Mouse (Mus musculus) ES-E14 (cell line): Measurements from ENCODE around the gene Chd3. TPM values are rescaled to one million over a fixed set of nuclear protein-coding genes. Genes with fewer than 3 reads are reported as not detected.

ENCODE experiments used
- DNase-seq: peaks from one replicate; pipeline ENCODE4 v3.0.0-alpha.2; 2013; ENCODE audit warnings: low read depth, low spot score
- H3K27ac ChIP-seq: 2 replicates; pipeline ENCODE4 v1.5.1; 2012; ENCODE audit warnings: low read depth, mild to moderate bottlenecking, low read length, moderate library complexity, mixed read lengths; ENCODE audit not compliant: poor library complexity, insufficient read depth, severe bottlenecking
- H3K36me3 ChIP-seq: 2 replicates; pipeline ENCODE4 v1.6.1; 2012; ENCODE audit warnings: mild to moderate bottlenecking, low read length, moderate library complexity, mixed read lengths; ENCODE audit not compliant: control insufficient read depth, poor library complexity, insufficient read depth, severe bottlenecking
- H3K4me1 ChIP-seq, 2 experiments: fragments of 150-350 bp in 1 of 2; sonication (generic) in 1 of 2; 2 replicates each; pipeline ENCODE4 v1.6.1; 2012; ENCODE audit warnings: low read length in 2 of 2, mild to moderate bottlenecking in 1 of 2, mixed read lengths in 1 of 2; ENCODE audit not compliant: control insufficient read depth in 2 of 2, insufficient read depth in 2 of 2, poor library complexity in 1 of 2
- H3K4me3 ChIP-seq, 2 experiments: fragments of 150-350 bp in 1 of 2; sonication (generic) in 1 of 2; 2 replicates each; pipeline ENCODE4 v1.5.1; 2012; ENCODE audit warnings: low read length in 2 of 2, low read depth in 1 of 2, mild to moderate bottlenecking in 1 of 2, mixed read lengths in 1 of 2; ENCODE audit not compliant: insufficient read depth in 1 of 2, poor library complexity in 1 of 2, severe bottlenecking in 1 of 2
- H3K9ac ChIP-seq: 2 replicates; pipeline ENCODE4 v1.6.1; 2012; ENCODE audit warnings: low read depth, mild to moderate bottlenecking, low read length, mixed read lengths; ENCODE audit not compliant: poor library complexity, insufficient read depth, severe bottlenecking
- H3K9me3 ChIP-seq: fragments of 150-350 bp; sonication (generic); 2 replicates; pipeline ENCODE4 v1.6.1; 2012; ENCODE audit warnings: low read depth, mild to moderate bottlenecking, low read length; ENCODE audit not compliant: control insufficient read depth, insufficient read depth
- CHD2 ChIP-seq: IDR thresholded peaks from 2 replicates; pipeline ENCODE4 v1.6.1; 2014; ENCODE audit warnings: mild to moderate bottlenecking, low read depth, low read length, inconsistent platforms
- HCFC1 ChIP-seq: IDR thresholded peaks from 2 replicates; pipeline ENCODE4 v1.6.1; 2012; ENCODE audit warnings: low read length, inconsistent platforms, borderline replicate concordance; ENCODE audit not compliant: insufficient read depth
- MAFK ChIP-seq: IDR thresholded peaks from 2 replicates; pipeline ENCODE4 v1.6.1; 2014; ENCODE audit warnings: mild to moderate bottlenecking, low read depth, low read length, inconsistent platforms; ENCODE audit not compliant: insufficient read depth
- ZC3H11A ChIP-seq: IDR thresholded peaks from 2 replicates; pipeline ENCODE4 v1.6.1; 2012; ENCODE audit warnings: low read depth, mild to moderate bottlenecking, inconsistent platforms, low read length, borderline replicate concordance
- ZNF384 ChIP-seq: IDR thresholded peaks from 2 replicates; pipeline ENCODE4 v1.6.1; 2012; ENCODE audit warnings: low read depth, low read length, inconsistent platforms
- in situ Hi-C, 2 experiments: fragments of 600-800 bp; cut with MboI; formaldehyde crosslinking; loops; one replicate each; pipeline ENCODE4 v1.15.1; 2025; ENCODE audit warnings: low sequenced_read_pairs in 2 of 2, inconsistent platforms in 1 of 2; ENCODE audit not compliant: unreplicated experiment in 2 of 2
- total RNA-seq: library from RNA; depleted of rRNA; stranded (reverse); fragments of 300-350 nt; gene quantifications from 2 replicates; pipeline ENCODE4 v1.2.3, GENCODE M21; 2012

Gene Chd3
- total RNA-seq, 1 experiment = 27.0 TPM

- H3K9ac ChIP-seq = no peak overlapping the region
- no peak overlapping the region for H3K27ac ChIP-seq
- TF ChIP-seq HCFC1 (no peak), ZNF384 (no peak), ZC3H11A (no peak), MAFK (no peak), CHD2 (no peak)
- no peaks in the 10 kb centered on the region for H3K9me3 ChIP-seq
- H3K36me3 ChIP-seq = no peaks in the 10 kb centered on the region
- no peak for DNase-seq
- H3K4me3 ChIP-seq = peak overlapping the region in 1 of 2 experiments; percentile 30; a peak in 1 of 4 replicates
- in situ Hi-C loops = loop anchor here in 1 of 2 experiments (10.0 kb wide), 1 partner anchor 125 kb away; no protein-coding TSS in a partner anchor
- peaks cover 0 to 3% of the 10 kb centered on the region in 2 experiments; a peak in 2 of 4 replicates for H3K4me1 ChIP-seq
Observed at GRCm38 (mm10) chr11:69389531-69390399, 20.6 kb upstream of the Chd3 start.

GRCm38 (mm10) chr11:69388680-69389079, 19.5 kb upstream of the Chd3 start:
- no peak overlapping the region for H3K4me3 ChIP-seq
- H3K36me3 ChIP-seq = no peaks in the 10 kb centered on the region
- no peak for DNase-seq
- TF ChIP-seq ZNF384 (peak; percentile 67; the same call in 1 of the 2 replicates), MAFK (no peak), HCFC1 (no peak), ZC3H11A (no peak), CHD2 (no peak)
- H3K4me1 ChIP-seq = peaks cover 0 to 3% of the 10 kb centered on the region in 2 experiments; a peak in 2 of 4 replicates
- no peaks in the 10 kb centered on the region for H3K9me3 ChIP-seq
- in situ Hi-C loops = loop anchor here in 1 of 2 experiments (10.0 kb wide), 1 partner anchor 124 kb away; no protein-coding TSS in a partner anchor
- no peak overlapping the region for H3K9ac ChIP-seq
- no peak overlapping the region for H3K27ac ChIP-seq

GRCm38 (mm10) chr11:69386758-69387157, 17.6 kb upstream of the Chd3 start:
- Histone ChIP-seq H3K9me3 (no peaks in the 10 kb centered on the region), H3K36me3 (no peaks in the 10 kb centered on the region), H3K4me1 (peaks cover 0 to 3% of the 10 kb centered on the region in 2 experiments; a peak in 2 of 4 replicates), H3K4me3 (no peak overlapping the region), H3K27ac (no peak overlapping the region), H3K9ac (no peak overlapping the region)
- DNase-seq = no peak
- TF ChIP-seq MAFK (no peak), HCFC1 (no peak), CHD2 (no peak), ZNF384 (no peak), ZC3H11A (no peak)
- in situ Hi-C loops = loop anchor here in 1 of 2 experiments (10.0 kb wide), 1 partner anchor 122 kb away; no protein-coding TSS in a partner anchor

- H3K4me1 ChIP-seq = no peaks in the 10 kb centered on the region
- TF ChIP-seq MAFK = no peak
- TF ChIP-seq HCFC1 = no peak
- no peak for TF ChIP-seq ZNF384
- no peak for TF ChIP-seq ZC3H11A
- TF ChIP-seq CHD2 = no peak
- no peak overlapping the region for H3K27ac ChIP-seq
- in situ Hi-C loops = loop anchor here (5.0 to 10.0 kb wide), 2 partner anchors 118 to 120 kb away; no protein-coding TSS in a partner anchor
- H3K9me3 ChIP-seq = no peaks in the 10 kb centered on the region
- H3K36me3 ChIP-seq = no peaks in the 10 kb centered on the region
- no peak overlapping the region for H3K4me3 ChIP-seq
- DNase-seq = no peak
- H3K9ac ChIP-seq = no peak overlapping the region
Observed at GRCm38 (mm10) chr11:69384979-69385378, 15.8 kb upstream of the Chd3 start.
